In genomic region chr14:21678509-21679285, GRCm38 (mm10) we compare ENCODE assay signal across 9 mouse cellular contexts. TPM values are rescaled to one million over a fixed set of nuclear protein-coding genes. Genes with fewer than 3 reads are reported as not detected.
DNase-seq lines count a peak whose midpoint lies in the region; ATAC-seq and TF ChIP-seq lines count a peak whose summit lies in the region.
"Had no signal": no experiment of that assay in that cellular context is flagged by ENCODE, and none has a peak within 500 bp of the region (broad histone marks: within the 10 kb centered on the region; RNA-seq: fewer than 3 reads in every experiment).

No protein-coding gene starts in this region.

- TF ChIP-seq EP300 in heart, postnatal 0 days (IDR thresholded peaks at IDR 0.05; ENCODE audit: low read depth), result no peak
- TF ChIP-seq EP300 in liver, embryonic 14.5 days (IDR thresholded peaks at IDR 0.05; ENCODE audit: low read depth), result no peak

- H3K9me3 ChIP-seq in liver, embryonic 12.5 days (replicated peaks), result no peaks in the 10 kb centered on the region
- H3K9me3 ChIP-seq in heart, postnatal 0 days (replicated peaks; ENCODE audit: control insufficient read depth, low read length), result no peaks in the 10 kb centered on the region
- H3K9me3 ChIP-seq in liver, embryonic 14.5 days (ENCODE audit: control insufficient read depth, low read length), result no peaks in the 10 kb centered on the region
- H3K9me3 ChIP-seq: heart, embryonic 15.5 days had no signal

- no peaks in the 10 kb centered on the region for H3K36me3 ChIP-seq in liver, embryonic 12.5 days
- no peaks in the 10 kb centered on the region for H3K36me3 ChIP-seq in heart, postnatal 0 days (replicated peaks; ENCODE audit: control insufficient read depth, insufficient read depth, low read length)
- H3K36me3 ChIP-seq in liver, embryonic 14.5 days (replicated peaks; ENCODE audit: control insufficient read depth, insufficient read depth, low read depth), result no peaks in the 10 kb centered on the region
- H3K36me3 ChIP-seq: heart, embryonic 15.5 days had no signal

- no peak overlapping the region for H3K9ac ChIP-seq in liver, embryonic 12.5 days
- no peak overlapping the region for H3K9ac ChIP-seq in heart, postnatal 0 days (replicated peaks; ENCODE audit: low read depth, low read length)
- no peak overlapping the region for H3K9ac ChIP-seq in liver, embryonic 14.5 days (replicated peaks)
- H3K9ac ChIP-seq: heart, embryonic 15.5 days had no signal

- H3K4me3 ChIP-seq in liver, embryonic 12.5 days, result no peak overlapping the region
- no peak overlapping the region for H3K4me3 ChIP-seq in heart, postnatal 0 days (ENCODE audit: low read depth, low read length)
- no peak overlapping the region for H3K4me3 ChIP-seq in liver, embryonic 14.5 days (ENCODE audit: insufficient read depth in 1 of 2, low read depth in 2 of 2, low read length in 2 of 2)
- H3K4me3 ChIP-seq: heart, embryonic 15.5 days had no signal

- H3K4me1 ChIP-seq in liver, embryonic 12.5 days, result peaks cover 18% of the 10 kb centered on the region
- H3K4me1 ChIP-seq in heart, postnatal 0 days (ENCODE audit: control insufficient read depth, insufficient read depth), result peaks cover 19% of the 10 kb centered on the region
- peaks cover 0 to 5% of the 10 kb centered on the region in 2 experiments; a peak in 3 of 4 replicates for H3K4me1 ChIP-seq in liver, embryonic 14.5 days (replicated peaks; ENCODE audit: control insufficient read depth in 2 of 2, insufficient read depth in 2 of 2, low read length in 1 of 2)

- no peak overlapping the region for H3K27ac ChIP-seq in liver, embryonic 12.5 days
- H3K27ac ChIP-seq in heart, postnatal 0 days (ENCODE audit: low read depth), result no peak overlapping the region
- no peak overlapping the region for H3K27ac ChIP-seq in liver, embryonic 14.5 days

- H3K27me3 ChIP-seq in liver, embryonic 12.5 days (replicated peaks), result 0 out of 2 replicates have a peak, but pooled peaks cover 1% of the 10 kb centered on the region
- H3K27me3 ChIP-seq in heart, postnatal 0 days (ENCODE audit: control insufficient read depth, insufficient read depth, low read length), result no peaks in the 10 kb centered on the region
- H3K27me3 ChIP-seq in liver, embryonic 14.5 days (ENCODE audit: control insufficient read depth, insufficient read depth, low read length), result no peaks in the 10 kb centered on the region; the same call in 1 of the 2 replicates
- H3K27me3 ChIP-seq: heart, embryonic 15.5 days had no signal

- DNase-seq in liver, result peak; percentile 63
- DNase-seq in MEL-GATA-1-ER (ENCODE audit: extremely low read depth, low read depth), result peak; percentile 47
- peak; percentile 73 for DNase-seq in brain, adult 2 months (ENCODE audit: low read depth, low spot score)
- peak; percentile 32 for DNase-seq in heart, postnatal 0 days (ENCODE audit: low spot score)
- peak; percentile 35 to 44 (median 41) for DNase-seq in liver, embryonic 14.5 days (ENCODE audit: low read depth in 3 of 3, low spot score in 3 of 3)
- DNase-seq in spleen, postnatal 36 days (ENCODE audit: low spot score in 2 of 2), result peak; percentile 23 to 32

- no peak for ATAC-seq in liver, embryonic 12.5 days
- no peak for ATAC-seq in heart, postnatal 0 days (ENCODE audit: insufficient read depth, low read depth)
- no peak for ATAC-seq in liver, embryonic 14.5 days (ENCODE audit: insufficient read depth)

- WGBS in liver, embryonic 12.5 days (ENCODE audit: insufficient replicate concordance), result 37% methylated on average over 7 of the region's 7 CpGs
- WGBS in heart, postnatal 0 days, result 40% methylated on average over 7 of the region's 7 CpGs
- 29% methylated on average over 7 of the region's 7 CpGs for WGBS in liver, embryonic 14.5 days (ENCODE audit: insufficient replicate concordance)

- TF ChIP-seq CTCF in heart, postnatal 0 days (IDR thresholded peaks at IDR 0.05; ENCODE audit: low read depth), result peak; percentile 71
- TF ChIP-seq CTCF in liver, embryonic 14.5 days (IDR thresholded peaks at IDR 0.05; ENCODE audit: low read depth), result peak; percentile 84

- H3K4me2 ChIP-seq in liver, embryonic 12.5 days, result no peak overlapping the region
- no peak overlapping the region for H3K4me2 ChIP-seq in heart, postnatal 0 days (ENCODE audit: low read depth, low read length)
- no peak overlapping the region for H3K4me2 ChIP-seq in liver, embryonic 14.5 days (ENCODE audit: low read depth)
- H3K4me2 ChIP-seq: heart, embryonic 15.5 days had no signal

RNA-seq across cellular contexts. Expression of gene Dupd1, which starts 35.7 kb away (rescaled TPM):
- polyA plus RNA-seq in liver, embryonic 12.5 days (2016; fragmentation: Nextera tagmentation; extraction: Ambion mirVana), result not detected in 2 replicates
- not detected in 2 replicates for total RNA-seq in heart, postnatal 0 days (2014; rRNA removed; ENCODE audit: low replicate concordance)
- polyA plus RNA-seq in heart, postnatal 0 days (2015; fragmentation: Nextera tagmentation; extraction: Ambion mirVana), result 0.15 TPM in 2 replicates
- polyA plus RNA-seq in liver, embryonic 14.5 days (2012; rRNA removed), result not detected in 2 replicates
- polyA plus RNA-seq in liver, embryonic 14.5 days (2014; fragmentation: Nextera tagmentation; extraction: Ambion mirVana), result not detected in 2 replicates
- total RNA-seq: neutrophil, adult 5-6 weeks had no signal
